Mouse (Mus musculus) mature B cell (primary cell): ENCODE results near the gene Klf12.
"Not testable (repeated sequence)": the region's sequence is repeated elsewhere in the genome, so short reads cannot be mapped to it uniquely, and the experiment has no call there.

Source experiments
- in situ Hi-C: fragments of 300-500 bp; cut with MboI; formaldehyde crosslinking; loops from 2 replicates; pipeline ENCODE4 v1.14.3; 2019

Klf12 gene

GRCm38 (mm10) chr14:99885562-99885961 is 398.9 kb downstream of the Klf12 start:
- in situ Hi-C loops = no loop called here

DNA sequence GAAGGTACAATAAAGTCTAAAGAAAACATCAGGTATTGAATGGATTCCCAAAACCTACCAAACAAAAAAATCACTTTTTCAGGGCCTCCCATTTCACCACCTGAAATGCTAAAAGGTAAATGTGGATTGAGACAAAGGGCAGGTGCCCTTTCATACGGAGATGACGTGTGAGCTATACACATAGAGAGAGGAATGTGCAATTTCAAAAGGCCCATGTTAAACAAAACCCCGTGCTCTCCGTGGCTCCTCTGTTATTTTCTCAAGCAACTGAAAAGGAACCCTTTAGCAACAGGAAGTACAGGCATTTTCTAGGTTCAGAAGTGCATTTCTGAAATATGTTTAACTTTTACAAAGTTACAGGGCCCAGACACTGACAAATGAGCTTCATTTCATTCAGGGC is 399.4 kb downstream of the Klf12 start:
- in situ Hi-C loops = no loop called here

- in situ Hi-C loops = no loop called here
These were observed 407.5 kb downstream of the Klf12 start for GRCm38 (mm10) chr14:99876791-99877578.

GRCm38 (mm10) chr14:99873725-99874124 is 410.8 kb downstream of the Klf12 start:
- in situ Hi-C loops = no loop called here

- in situ Hi-C loops = no loop called here
These were observed 428.1 kb downstream of the Klf12 start for GRCm38 (mm10) chr14:99856158-99857011.

DNA sequence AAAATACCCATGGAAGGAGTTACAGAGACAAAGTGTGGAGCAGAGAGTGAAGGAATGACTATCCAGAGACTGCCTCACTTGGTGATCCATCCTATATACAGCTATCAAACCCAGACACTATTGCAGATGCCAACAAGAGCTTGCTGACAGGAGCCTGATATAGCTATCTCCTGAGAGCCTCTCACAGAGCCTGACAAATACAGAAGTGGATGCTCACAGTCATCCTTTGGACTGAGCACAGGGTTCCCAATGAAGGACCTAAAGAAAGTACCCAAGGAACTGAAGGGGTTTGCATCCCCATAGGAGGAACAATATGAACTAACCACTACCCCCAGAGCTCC is 430.0 kb downstream of the Klf12 start:
- in situ Hi-C loops = not testable (repeated sequence)

- in situ Hi-C loops = not testable (repeated sequence)
These were observed 430.6 kb downstream of the Klf12 start for GRCm38 (mm10) chr14:99853769-99854466.

DNA sequence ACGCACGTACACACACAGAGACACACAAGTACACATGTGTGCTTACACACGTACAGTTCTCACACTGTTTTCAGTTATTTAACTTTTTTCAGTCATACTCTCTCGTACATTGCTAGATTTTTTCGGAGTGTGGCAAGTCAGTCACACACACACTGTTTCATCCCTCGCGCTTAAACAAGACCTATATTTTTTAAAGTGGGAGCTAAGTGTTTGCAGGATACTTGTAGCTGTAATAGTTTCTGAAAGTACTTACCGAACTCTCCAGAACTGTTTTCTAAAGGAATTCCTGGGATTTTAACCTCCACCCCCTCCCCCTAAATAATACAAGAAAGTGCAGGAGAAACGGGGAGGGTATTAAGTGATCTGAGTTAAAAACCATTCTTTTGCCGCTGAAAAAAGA is 434.1 kb downstream of the Klf12 start:
- in situ Hi-C loops = no loop called here

DNA sequence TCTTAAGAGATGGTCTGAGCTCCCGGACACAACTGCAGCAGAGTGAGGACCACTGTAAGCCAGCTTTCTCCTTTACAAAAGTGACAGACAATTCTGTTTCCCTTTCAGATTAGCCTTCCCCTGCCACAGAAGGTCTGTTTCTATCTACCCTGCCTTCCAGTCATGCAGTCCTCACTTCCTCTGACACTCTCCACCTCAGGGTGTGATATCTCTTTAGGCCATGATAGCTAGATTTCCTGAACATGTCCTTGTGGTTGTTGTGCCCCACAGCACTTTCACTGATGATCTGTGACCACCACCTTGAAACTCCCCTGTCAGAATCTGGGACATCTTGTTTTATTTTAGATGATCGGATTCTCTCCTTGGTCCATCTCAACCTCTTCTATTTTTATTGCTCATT is 437.0 kb downstream of the Klf12 start:
- in situ Hi-C loops = no loop called here

- in situ Hi-C loops = no loop called here
These were observed 457.8 kb downstream of the Klf12 start for GRCm38 (mm10) chr14:99826713-99827112.
